Mouse (Mus musculus): ENCODE measurements around the gene Meioc.
"Not testable (repeated sequence)": the region's sequence is repeated elsewhere in the genome, so short reads cannot be mapped to it uniquely, and the experiment has no call there.

Gene Meioc

GRCm38 (mm10) chr11:102690162-102690561 is 26.6 kb downstream of the Meioc start:
- DNase-seq, result peak; percentile 67

DNA sequence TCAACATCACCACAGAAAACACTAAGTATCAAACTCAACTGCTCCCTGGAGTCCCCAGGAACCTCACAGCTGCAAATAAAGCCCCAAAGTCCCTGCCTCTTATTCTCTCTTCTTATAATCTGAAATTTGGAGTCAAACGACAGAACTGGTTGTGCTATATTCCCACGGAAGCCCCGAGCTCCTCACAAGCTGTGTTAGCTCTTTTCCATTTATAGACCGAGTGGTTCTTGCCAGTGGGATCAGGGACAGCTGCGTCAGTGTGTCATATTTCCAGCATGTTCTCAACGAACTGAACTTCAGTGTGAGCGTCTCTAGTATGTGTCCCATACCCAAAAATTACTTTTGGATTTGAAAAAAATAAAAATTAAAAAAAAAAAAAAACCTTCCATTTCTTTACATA is 31.8 kb downstream of the Meioc start:
- DNase-seq, result no peak

- DNase-seq, result peak; percentile 86
These were observed 34.0 kb downstream of the Meioc start, which contains the start of gene Ccdc43 for GRCm38 (mm10) chr11:102697338-102698017. Gene Ccdc43, minus strand, starts transcription at chr11:102697782.

- no peak for DNase-seq
These were observed 34.5 kb downstream of the Meioc start for GRCm38 (mm10) chr11:102698018-102698476.

DNA sequence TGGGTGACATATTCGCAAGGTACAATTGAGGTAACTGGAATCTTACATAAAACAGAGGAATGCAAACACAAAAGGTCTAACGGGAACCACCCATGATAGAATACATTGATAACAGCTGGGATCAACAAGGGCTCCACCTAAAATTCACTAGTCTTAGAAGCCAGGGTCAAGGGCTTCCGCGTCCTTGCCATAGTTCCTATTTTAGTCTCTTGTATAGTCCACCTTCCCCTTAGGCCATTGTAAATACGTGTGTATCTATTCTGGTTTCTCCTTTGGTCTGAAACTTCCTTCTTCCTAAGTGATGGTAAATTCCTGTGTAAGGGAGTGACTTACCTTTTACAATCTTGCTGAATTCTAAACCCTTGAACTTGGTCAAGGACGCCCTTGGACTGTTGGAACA is 38.7 kb downstream of the Meioc start:
- DNase-seq, result not testable (repeated sequence)

DNA sequence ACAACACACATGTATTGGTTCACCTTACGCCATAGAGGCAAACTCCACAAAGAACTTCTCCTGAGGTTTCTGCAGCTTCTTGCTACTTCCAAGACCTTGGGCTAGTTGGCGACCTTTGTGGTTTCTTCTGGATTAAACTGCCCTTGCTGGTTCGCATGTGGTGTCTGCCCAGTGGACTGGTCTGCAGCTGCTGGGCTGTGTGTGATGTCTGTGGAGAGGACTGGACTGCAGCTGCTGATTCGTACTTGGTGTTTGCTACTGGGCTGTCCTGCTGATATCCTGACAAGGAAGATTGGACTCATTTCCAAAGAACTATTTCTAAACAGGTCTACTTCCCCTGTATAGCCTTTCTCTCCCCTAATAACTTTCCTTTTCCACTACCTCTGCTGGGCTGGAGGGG is 48.9 kb downstream of the Meioc start:
- no peak for DNase-seq

GRCm38 (mm10) chr11:102714578-102714977 is 51.1 kb downstream of the Meioc start:
- DNase-seq, result not testable (repeated sequence)

GRCm38 (mm10) chr11:102716135-102716534 is 52.6 kb downstream of the Meioc start:
- no peak for DNase-seq

GRCm38 (mm10) chr11:102725574-102725973 is 62.1 kb downstream of the Meioc start:
- DNase-seq, result peak; percentile 21

- DNase-seq, result peak; percentile 65
These were observed 65.1 kb downstream of the Meioc start for GRCm38 (mm10) chr11:102728614-102729013.

GRCm38 (mm10) chr11:102729835-102730234 is 66.3 kb downstream of the Meioc start:
- no peak for DNase-seq

- DNase-seq, result no peak
These were observed 67.8 kb downstream of the Meioc start for GRCm38 (mm10) chr11:102731366-102731765.

Measured in cerebellum, adult 9-11 months (tissue).